Mouse (Mus musculus): ENCODE data around the gene Nol10. TPM values are rescaled to one million over a fixed set of nuclear protein-coding genes. Genes with fewer than 3 reads are reported as not detected.

Gene Nol10
- total RNA-seq (2021), result 10 to 100 TPM; 17.1 to 21.6 TPM
- long read RNA-seq, experiment 1, partial matches to known transcripts, result 1 of 2 reads
- long read RNA-seq, experiment 1, other reads (novel, unspliced or antisense), result 1 of 2 reads
- long read RNA-seq, experiment 2, partial matches to known transcripts, result 0 of 4 reads
- long read RNA-seq, experiment 2, other reads (novel, unspliced or antisense), result 1 of 4 reads

DNA sequence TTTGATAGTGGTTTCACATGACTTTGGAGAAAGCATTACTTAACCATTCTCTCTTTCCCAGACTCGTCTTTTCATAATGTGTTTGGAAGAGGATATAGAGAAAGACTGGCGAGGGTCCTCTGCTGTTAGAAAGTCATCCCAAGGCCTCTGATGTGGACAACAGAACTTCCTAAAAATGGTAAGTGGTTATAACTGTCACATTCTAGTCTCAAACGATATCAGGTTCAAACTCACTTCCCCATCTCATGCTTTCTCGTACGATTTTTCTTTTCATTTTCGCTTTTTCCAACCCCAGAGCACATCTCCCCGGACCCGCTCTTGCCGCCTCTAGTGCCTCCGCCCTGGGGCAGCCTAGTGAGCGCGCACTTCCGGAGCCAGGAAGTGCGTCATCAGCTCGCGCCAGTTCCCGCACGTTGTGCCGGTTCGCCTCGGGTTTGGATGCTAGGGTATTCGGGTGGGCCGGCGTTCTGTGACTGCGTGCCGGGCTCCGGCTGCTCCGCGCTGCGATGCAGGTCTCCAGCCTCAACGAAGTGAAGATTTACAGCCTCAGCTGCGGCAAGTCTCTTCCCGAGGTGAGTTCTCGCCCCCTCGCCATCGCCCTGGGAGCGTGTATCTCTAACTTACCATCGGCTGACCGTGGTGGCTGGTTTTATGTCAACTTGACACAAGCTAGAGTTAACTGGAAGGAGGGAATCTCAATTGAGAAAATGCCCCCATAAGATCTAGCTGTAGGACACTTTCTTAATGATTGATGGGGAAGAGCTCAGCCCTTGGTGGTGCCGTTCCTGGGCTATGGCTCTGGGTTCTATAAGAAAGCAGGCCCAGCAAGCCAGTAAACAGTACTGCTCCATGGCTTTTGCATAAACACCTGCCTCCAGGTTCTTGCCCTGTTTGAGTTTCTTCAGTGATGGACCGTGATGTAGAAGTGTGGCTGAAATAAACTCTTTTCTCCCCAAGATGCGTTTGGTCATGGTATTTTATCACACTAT is at the start of gene Nol10:
Gene Nol10 (plus strand): TSS at position 411 of the 989 bp plus-strand sequence.
- peak; percentile 92 to 93 for DNase-seq

- DNase-seq, result no peak
Observed at GRCm38 (mm10) chr12:17299902-17300301, 48.4 kb upstream of the Nol10 start.

DNA sequence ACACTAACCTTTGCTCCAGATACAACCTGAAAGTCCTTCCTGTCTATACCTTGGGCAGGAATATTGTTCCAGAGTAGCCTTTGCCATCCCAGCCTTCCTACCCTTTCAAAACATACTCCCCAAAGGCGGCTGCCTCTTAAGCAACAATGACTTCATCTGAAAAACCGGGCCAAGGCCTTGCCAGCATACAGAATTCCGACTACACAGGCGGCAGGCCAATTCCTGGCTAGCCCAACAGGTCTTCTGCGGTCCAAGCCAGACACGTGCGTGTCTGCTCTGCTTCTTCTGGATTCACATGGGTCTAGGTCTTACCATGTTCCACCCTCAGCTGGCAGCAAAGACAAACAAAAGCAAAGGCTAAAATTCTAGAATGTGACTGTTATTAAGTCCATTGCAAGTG is 42.8 kb upstream of the Nol10 start:
- DNase-seq, result peak; percentile 86 to 90

DNA sequence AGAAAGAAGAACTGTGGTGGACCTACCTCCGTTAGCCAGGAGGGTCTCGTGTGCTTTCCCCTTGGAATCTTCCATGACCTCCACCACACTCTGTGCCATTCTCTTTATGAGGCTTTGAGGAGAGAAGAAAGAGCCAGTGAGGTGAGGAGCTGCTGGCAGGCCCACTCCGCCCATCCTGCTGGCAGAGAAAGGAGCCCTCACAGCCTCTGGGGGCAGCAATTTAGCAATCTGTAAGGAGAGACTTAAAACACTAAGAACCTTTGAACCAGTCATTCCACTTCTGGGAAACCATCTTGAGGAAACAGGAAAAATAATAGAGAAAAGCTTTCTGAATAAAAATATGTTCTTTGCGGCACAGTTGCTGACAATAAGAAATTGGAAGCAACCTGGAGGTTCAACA is 40.0 kb upstream of the Nol10 start:
- DNase-seq, result peak in 1 of 2 experiments; percentile 32

DNA sequence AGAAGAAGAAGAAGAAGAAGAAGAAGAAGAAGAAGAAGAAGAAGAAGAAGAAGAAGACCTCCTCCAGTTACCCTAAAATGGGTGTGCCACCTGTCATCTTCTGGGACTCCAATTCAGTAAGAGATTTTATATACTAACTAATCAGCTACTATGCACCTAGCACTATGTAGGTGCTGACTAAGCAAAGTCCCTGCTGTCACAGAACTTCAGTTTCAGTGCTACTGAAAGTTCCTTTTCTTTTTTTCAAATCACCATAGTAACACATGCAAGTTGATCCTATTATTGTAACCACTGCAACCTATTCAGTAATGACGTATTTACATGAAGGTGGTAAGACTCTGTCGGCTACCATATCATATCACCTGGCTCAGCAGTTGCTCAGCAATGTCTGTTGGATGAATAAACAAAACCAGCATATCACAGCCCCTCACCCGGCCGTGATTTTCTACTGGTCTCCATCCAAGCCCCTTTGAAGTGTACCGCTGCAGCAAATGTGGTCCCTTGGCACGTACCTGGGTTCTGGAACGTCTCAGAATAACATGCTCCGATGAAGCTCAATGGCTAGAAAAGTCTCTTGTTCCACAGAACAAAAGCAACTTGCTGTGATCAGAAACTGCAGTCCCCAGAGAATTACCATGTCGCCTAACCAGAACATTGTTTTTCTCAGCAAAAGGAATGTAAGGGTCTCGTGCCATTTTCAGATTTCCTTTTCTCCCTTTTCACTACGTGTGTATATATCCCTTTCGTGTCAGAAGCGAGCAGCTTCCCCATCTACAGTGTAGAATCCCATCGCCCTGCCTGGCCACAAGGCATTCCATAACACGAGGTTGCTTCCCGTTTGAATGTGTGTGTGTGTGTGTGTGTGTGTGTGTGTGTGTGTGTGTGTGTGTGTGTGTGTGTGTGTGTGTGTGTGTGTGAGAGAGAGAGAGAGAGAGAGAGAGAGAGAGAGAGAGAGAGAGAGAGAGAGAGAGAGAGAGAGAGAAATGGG is 37.1 kb upstream of the Nol10 start:
- DNase-seq, result no peak

DNA sequence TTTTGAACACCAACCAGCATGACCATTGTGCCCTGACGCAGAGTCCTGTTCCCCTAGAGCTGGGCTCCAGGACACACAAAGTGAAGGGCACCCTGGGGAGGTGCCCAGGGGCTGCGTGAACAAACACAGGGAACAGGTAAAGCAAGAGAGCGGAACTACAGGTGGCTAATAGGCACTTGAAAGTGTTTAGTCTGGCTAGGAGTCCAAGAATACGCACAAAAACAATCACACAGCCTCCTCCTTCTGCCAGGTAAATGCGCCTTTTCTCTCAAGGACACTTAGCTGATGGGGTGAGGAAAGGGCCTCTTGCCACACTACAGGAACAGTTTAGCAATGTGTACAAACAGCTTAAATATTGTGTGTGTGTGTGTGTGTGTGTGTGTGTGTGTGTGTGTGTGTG is 32.2 kb upstream of the Nol10 start:
- DNase-seq, result no peak

DNA sequence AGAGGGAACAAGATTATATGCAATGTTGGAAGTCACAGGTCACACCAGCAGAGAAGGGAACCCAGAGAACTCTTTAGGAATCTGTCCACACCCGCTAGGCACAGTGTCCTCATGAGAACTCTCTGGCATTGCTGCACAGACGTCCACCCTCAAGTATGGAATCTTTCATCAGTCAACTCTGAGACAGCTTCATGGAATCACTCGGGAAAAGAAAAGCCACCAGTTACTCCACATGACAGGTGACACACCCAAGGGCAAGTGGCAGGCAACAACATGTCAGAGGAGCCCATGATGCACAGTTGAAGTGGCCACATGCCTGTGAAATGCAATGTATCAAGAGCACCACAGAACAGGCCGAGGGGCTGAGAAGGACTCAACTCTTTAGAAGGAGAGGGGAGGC is 30.3 kb upstream of the Nol10 start:
- DNase-seq, result no peak

DNA sequence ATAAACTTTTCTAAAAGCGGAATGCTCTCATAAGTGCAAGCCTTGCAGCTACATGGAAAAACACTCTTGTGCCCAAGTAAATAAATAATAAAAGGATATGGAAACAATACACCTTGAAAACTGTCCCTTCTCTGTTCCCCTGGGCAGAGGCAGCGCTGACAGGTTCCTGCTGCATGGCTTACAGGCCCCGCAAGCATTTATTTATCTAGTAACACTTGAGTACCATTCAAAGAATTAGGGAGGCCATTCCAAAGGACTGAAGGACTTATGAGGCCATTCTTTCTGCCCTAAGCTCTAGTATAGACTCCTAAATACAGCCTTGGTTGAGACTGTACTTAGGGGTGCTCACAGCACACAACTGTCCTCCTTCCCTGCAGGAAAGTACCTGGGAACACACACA is 29.8 kb upstream of the Nol10 start:
- no peak for DNase-seq

- peak; percentile 82 to 84 for DNase-seq
Observed at GRCm38 (mm10) chr12:17324549-17325470, 23.4 kb upstream of the Nol10 start.

DNA sequence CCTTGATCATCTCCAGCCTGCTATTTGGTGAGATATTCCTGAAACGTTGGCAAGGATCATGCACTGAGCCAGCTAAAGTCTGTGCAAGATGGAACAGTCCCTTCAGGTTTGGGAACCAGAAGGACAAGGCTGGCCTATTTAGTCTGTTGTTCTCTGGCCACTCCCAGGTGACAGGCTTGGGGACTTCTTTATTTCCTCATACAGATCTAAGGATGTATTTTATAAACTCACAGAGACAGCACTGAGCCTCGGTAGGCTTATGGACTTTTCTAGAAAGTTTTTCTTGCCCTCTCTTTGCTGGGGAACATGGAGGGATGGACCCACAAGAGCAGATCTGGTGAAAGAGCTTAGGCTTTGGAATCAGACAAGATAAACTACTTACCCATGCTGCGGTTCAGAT is 19.0 kb upstream of the Nol10 start, which contains the start of gene Atp6v1c2:
Gene Atp6v1c2 (minus strand): TSS at position 101 of the 400 bp plus-strand sequence.
- no peak for DNase-seq

GRCm38 (mm10) chr12:17333459-17333858 is 14.8 kb upstream of the Nol10 start:
- DNase-seq, result no peak

GRCm38 (mm10) chr12:17338338-17338737 is 9.9 kb upstream of the Nol10 start:
- no peak for DNase-seq

- DNase-seq, result no peak
Observed at GRCm38 (mm10) chr12:17339114-17339905, 8.9 kb upstream of the Nol10 start.

- peak in 1 of 2 experiments; percentile 7 for DNase-seq
Observed at GRCm38 (mm10) chr12:17347327-17348047, 771 bp upstream of the Nol10 start.

DNA sequence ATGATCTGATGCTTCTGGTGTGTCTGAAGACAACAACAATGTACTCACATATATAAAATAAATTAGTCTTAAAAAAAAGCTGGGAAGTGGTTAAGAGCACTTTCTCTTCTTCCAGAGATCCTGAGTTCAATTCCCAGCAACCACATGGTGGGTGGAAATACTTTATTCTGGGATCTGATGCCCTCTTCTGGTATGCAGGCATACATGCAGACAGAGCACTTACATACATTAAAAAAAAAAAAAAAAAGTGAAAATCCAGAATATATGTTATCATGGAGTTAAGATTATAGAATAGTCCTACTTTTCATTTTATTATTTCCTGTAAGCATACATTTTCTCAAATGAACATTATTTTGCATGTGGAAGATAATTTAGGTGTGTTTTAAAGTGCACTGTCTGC is 1.8 kb downstream of the Nol10 start:
- DNase-seq, result no peak

DNA sequence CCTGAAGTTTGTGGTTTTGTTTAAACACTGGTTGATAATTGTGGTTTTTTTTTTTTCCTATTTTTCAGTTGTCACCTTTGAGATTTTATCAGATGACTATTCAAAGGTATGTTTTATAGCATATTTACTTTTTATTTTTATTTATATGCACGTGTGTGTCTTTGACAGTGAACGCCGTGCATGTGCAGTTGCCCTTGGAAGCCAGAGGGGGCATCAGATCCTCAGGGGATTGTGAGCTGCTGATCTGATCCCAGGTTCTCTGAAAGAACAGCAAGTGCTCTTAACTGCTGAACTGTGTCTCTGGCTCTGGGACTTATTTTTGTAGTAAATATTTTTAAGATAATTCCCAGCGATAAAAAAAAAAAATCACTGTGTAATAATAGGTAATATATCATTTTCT is 8.6 kb downstream of the Nol10 start:
- DNase-seq, result no peak

DNA sequence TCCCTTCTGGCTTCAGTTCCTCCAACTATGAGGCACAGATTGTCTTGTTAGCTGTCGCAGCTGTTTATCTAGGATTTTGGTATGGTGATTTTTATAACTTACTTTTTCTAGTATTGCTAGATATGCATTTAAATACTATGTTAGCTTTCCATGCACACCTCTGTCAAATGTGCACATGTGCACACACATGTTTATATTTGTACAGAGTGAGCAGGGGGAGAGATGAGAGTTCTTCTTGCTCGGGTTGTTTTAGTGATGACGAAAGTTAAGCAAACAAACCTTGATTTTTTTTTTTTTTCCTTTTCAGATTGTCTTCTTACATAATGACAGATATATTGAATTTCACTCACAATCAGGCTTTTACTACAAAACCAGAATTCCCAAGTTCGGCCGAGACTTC is 9.5 kb downstream of the Nol10 start:
- DNase-seq, result no peak

DNA sequence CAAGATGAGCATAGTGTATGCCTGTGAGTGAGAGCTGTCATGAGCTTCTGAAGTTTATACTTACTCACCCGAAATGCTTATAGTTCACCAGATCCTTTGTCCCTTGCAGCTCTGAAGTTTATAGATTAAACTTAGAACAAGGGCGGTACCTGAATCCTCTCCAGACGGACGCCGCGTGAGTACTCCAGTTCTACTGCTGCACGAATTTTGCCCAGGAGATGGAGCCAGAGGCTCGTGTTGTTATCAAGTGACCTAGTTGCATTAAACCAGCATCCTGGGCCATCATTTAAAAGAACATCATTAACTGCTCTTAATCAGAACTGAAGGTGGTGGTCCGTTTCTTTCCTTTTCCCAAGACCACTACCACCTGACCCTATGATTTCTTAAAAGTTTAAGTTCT is 10.7 kb downstream of the Nol10 start:
- peak in 1 of 2 experiments; percentile 18 for DNase-seq

DNA sequence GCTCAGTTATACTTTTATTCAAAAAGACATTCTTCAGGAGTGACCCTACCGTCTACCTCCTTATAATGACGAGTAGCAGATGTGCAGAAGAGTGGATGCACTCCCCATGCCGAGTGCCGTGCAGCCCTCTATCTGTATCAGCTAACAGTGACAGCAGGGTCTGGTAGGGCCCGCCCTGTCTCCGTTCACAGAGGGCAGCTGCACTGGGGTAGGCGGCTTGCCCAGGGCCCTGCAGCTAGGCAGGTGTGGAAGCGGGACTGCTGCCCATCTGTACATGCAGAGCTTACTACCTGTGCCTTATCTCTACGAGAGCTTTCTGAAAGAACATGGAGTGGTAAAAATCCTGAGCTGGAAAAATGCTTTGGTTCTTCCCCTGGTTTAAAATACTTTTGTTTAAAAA is 11.8 kb downstream of the Nol10 start:
- no peak for DNase-seq

All from adrenal gland, postnatal 36 days (tissue).